Mouse (Mus musculus) bone marrow macrophage, adult 2 months (primary cell): ENCODE results near the gene Asb7.

Experiments used
- CTCF ChIP-seq: IDR thresholded peaks from 2 replicates; pipeline ENCODE4 v1.5.1; 2012; ENCODE audit warnings: low read depth, mild to moderate bottlenecking, low read length, moderate library complexity
- POLR2A ChIP-seq: IDR thresholded peaks from 2 replicates; pipeline ENCODE4 v1.6.1; 2012; ENCODE audit warnings: mild to moderate bottlenecking, low read depth, low read length, borderline replicate concordance

- TF ChIP-seq CTCF: no peak
- no peak for TF ChIP-seq POLR2A
Measured at GRCm38 (mm10) chr7:66724514-66724913, 35.1 kb upstream of the Asb7 start.
